Mouse (Mus musculus): Measurements from ENCODE around the gene Olfr1313.
"Not testable (repeated sequence)": the region's sequence is repeated elsewhere in the genome, so short reads cannot be mapped to it uniquely, and the experiment has no call there.

Olfr1313 gene

DNA sequence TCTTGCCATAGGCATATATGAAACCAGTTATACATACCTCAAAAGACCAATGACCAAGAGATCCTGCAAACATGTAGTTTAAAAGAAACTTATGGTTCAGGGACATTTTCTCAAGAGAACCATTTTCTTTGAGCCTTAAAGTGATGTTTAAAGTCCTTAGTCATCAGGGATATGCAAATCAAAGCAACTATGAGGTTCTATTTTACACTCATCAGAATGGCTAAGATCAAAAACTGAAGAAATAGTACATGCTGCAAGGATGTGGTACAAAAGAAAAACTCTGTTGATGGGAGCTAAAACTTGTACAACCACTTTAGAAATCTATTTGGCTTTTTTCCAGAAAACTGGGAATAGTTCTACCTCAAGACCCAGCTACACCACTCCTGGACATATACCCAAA is at the start of gene Olfr1313:
TSS of gene Olfr1313 (minus strand) at position 101 of the 400 bp plus-strand sequence.
- in situ Hi-C loops (cut with MboI, MseI) = no loop called here

DNA sequence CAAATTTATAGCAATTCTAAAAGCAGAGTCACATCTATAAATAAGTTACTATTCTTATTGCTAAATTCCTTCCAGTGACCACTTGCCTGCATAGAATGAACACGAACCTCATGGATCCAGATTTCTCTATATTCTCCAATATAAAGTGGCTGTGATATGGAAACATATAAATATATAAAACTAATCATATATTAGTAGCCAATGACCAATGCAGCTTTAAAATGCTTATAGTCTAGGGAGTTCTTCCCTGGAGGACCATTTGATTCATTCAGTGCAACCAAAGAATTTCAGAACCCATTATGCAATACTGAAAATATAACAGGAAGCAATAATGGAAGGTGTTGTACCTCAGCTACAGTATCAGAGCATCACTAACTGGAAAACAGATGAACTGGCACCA is 37.7 kb upstream of the Olfr1313 start, which contains the start of gene Olfr1315-ps1:
TSS of gene Olfr1315-ps1 (minus strand) at position 101 of the 400 bp plus-strand sequence.
- in situ Hi-C loops (cut with MboI, MseI) = no loop called here

- in situ Hi-C loops (cut with MboI, MseI) = no loop called here
Measured at GRCm38 (mm10) chr2:112096681-112097080, 19.0 kb upstream of the Olfr1313 start, which contains the start of gene Olfr1314. Gene Olfr1314 (minus strand): TSS chr2:112096781.

GRCm38 (mm10) chr2:112050138-112050537 is 27.5 kb downstream of the Olfr1313 start, which contains the start of gene Olfr1312:
Gene Olfr1312 (minus strand): TSS chr2:112050238.
- in situ Hi-C loops (cut with MboI, MseI) = no loop called here

- in situ Hi-C loops (cut with MboI, MseI) = not testable (repeated sequence)
Measured at GRCm38 (mm10) chr2:112026971-112027370, 50.7 kb downstream of the Olfr1313 start.

GRCm38 (mm10) chr2:112024312-112024711 is 53.3 kb downstream of the Olfr1313 start, which contains the start of gene Olfr1311:
Gene Olfr1311 (minus strand): TSS chr2:112024412.
- in situ Hi-C loops (cut with MboI, MseI) = no loop called here

Data from T-helper 1 cell (primary cell).